34 mouse cellular contexts compared by ENCODE assay signal in the genomic region with DNA sequence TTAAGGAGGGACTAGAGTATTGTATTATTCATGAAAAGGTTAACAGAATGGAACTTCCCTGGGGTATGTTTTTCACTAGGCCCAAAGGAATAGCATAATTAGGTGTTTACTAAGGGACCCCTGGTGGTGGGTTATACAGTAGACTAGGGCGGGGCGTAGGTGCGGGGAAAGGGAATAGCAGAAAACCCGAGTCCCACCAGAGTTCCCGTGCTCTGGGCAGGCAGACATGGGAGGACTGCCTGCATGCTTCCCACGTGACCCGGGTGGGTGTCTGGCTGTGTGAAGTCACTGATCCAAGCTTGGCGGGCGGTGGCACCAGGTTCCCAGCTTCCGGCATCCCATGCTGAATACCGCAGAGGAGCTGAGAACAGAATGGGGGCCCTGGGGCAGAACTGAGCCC. TPM values are rescaled to one million over a fixed set of nuclear protein-coding genes. Genes with fewer than 3 reads are reported as not detected.
"Had no signal": no experiment of that assay in that cellular context is flagged by ENCODE, and none has a peak within 500 bp of the region (broad histone marks: within the 10 kb centered on the region; RNA-seq: fewer than 3 reads in every experiment).

No protein-coding gene starts in this region.

- H3K36me3 ChIP-seq: limb, embryonic 10.5 days; limb, embryonic 12.5 days; limb, embryonic 13.5 days; limb, embryonic 15.5 days; liver, embryonic 12.5 days; liver, embryonic 13.5 days; liver, embryonic 15.5 days; lung, embryonic 15.5 days; midbrain, embryonic 10.5 days; midbrain, embryonic 12.5 days; midbrain, embryonic 13.5 days; midbrain, embryonic 15.5 days; neural tube, embryonic 12.5 days; neural tube, embryonic 13.5 days had no signal

- H3K4me1 ChIP-seq: limb, embryonic 13.5 days; limb, embryonic 15.5 days; liver, embryonic 12.5 days; liver, embryonic 15.5 days; lung, embryonic 15.5 days; midbrain, embryonic 12.5 days; midbrain, embryonic 13.5 days; midbrain, embryonic 15.5 days; neural tube, embryonic 12.5 days had no signal

- ATAC-seq: liver, embryonic 12.5 days; liver, postnatal 0 days; lung, postnatal 0 days; midbrain, embryonic 13.5 days; midbrain, embryonic 15.5 days; midbrain, embryonic 16.5 days had no signal

- H3K9me3 ChIP-seq: liver, embryonic 13.5 days; liver, embryonic 15.5 days; lung, embryonic 15.5 days; midbrain, embryonic 15.5 days had no signal

- H3K4me3 ChIP-seq: limb, embryonic 10.5 days; limb, embryonic 12.5 days; limb, embryonic 13.5 days; limb, embryonic 15.5 days; liver, embryonic 12.5 days; liver, embryonic 13.5 days; liver, embryonic 15.5 days; lung, embryonic 15.5 days; megakaryocyte, embryonic 14.5 days; midbrain, embryonic 10.5 days; midbrain, embryonic 12.5 days; midbrain, embryonic 13.5 days; midbrain, embryonic 15.5 days; myocyte; neural tube, embryonic 12.5 days; neural tube, embryonic 13.5 days had no signal

- DNase-seq: left cerebral cortex, postnatal 4 days; liver; liver, embryonic 13.5 days; liver, postnatal 0 days; lung, adult 18-20 months; lung, adult 2 months; lung, embryonic 14.5 days; lung, postnatal 10 days; lung, postnatal 14 days; lung, postnatal 36 days; lung, postnatal 4 days; midbrain, embryonic 14.5 days had no signal

- H3K27me3 ChIP-seq: limb, embryonic 12.5 days; limb, embryonic 13.5 days; limb, embryonic 15.5 days; liver, embryonic 12.5 days; liver, embryonic 13.5 days; liver, embryonic 15.5 days; lung, embryonic 15.5 days; midbrain, embryonic 12.5 days; midbrain, embryonic 13.5 days; midbrain, embryonic 15.5 days; neural tube, embryonic 12.5 days; neural tube, embryonic 13.5 days had no signal

RNA-seq across cellular contexts. Expression of a gene that starts 49.4 kb away (rescaled TPM):
- total RNA-seq: megakaryocyte progenitor cell, adult 5-6 weeks; megakaryocyte, adult 5-6 weeks; megakaryocyte-erythroid progenitor cell, adult 5-6 weeks; monocyte, adult 5-6 weeks had no signal
- polyA plus RNA-seq: liver, embryonic 16.5 days; lung, embryonic 14.5 days had no signal
